Mouse (Mus musculus) adrenal gland, postnatal 36 days (tissue): ENCODE measurements at regions not wholly inside any gene's neighbourhood (a gene's known extent, or its start where the extent isn't known, plus 50 kb on each side); places are given as distances from the start of the nearest gene placed in this dataset.
A peak's percentile ranks its signal among the peaks of the same experiment; 100 is the strongest.

ENCODE experiments used
- DNase-seq, 2 experiments: peaks; one replicate each; pipeline ENCODE4 v3.0.0; 2021; ENCODE audit warnings: mixed read lengths in 1 of 2

GRCm38 (mm10) chr11:112886139-112886538 lies 104.1 kb downstream of the Sox9 start:
- DNase-seq, result no peak

- no peak for DNase-seq
These were observed 107.7 kb downstream of the Sox9 start for GRCm38 (mm10) chr11:112889760-112890159.

GRCm38 (mm10) chr11:112897597-112897996 lies 115.6 kb downstream of the Sox9 start:
- peak in 1 of 2 experiments; percentile 6 for DNase-seq

- DNase-seq, result no peak
These were observed 120.6 kb downstream of the Sox9 start for GRCm38 (mm10) chr11:112902618-112903017.

GRCm38 (mm10) chr11:112910309-112910708 lies 128.3 kb downstream of the Sox9 start:
- DNase-seq, result no peak

- DNase-seq, result no peak
These were observed 130.9 kb downstream of the Sox9 start for GRCm38 (mm10) chr11:112912875-112913274.

- DNase-seq, result no peak
These were observed 134.9 kb downstream of the Sox9 start for GRCm38 (mm10) chr11:112916923-112917322.

- no peak for DNase-seq
These were observed 138.1 kb downstream of the Sox9 start for GRCm38 (mm10) chr11:112920131-112920530.

GRCm38 (mm10) chr11:112924577-112924976 lies 142.6 kb downstream of the Sox9 start:
- no peak for DNase-seq

GRCm38 (mm10) chr11:112925140-112925539 lies 143.1 kb downstream of the Sox9 start:
- DNase-seq, result no peak

GRCm38 (mm10) chr11:112926330-112927025 lies 144.5 kb downstream of the Sox9 start:
- DNase-seq, result peak; percentile 22 to 58

GRCm38 (mm10) chr11:112930186-112930808 lies 148.3 kb downstream of the Sox9 start:
- DNase-seq, result no peak

GRCm38 (mm10) chr11:112938035-112938434 lies 156.0 kb downstream of the Sox9 start:
- no peak for DNase-seq

- DNase-seq, result no peak
These were observed 169.4 kb downstream of the Sox9 start for GRCm38 (mm10) chr11:112951421-112951820.

GRCm38 (mm10) chr11:112952356-112952755 lies 170.3 kb downstream of the Sox9 start:
- DNase-seq, result no peak

- DNase-seq, result no peak
These were observed 171.5 kb downstream of the Sox9 start for GRCm38 (mm10) chr11:112953491-112953890.

GRCm38 (mm10) chr11:112956748-112957440 lies 174.9 kb downstream of the Sox9 start:
- peak; percentile 4 to 33 for DNase-seq

- DNase-seq, result no peak
These were observed 177.6 kb downstream of the Sox9 start for GRCm38 (mm10) chr11:112959609-112960008.

- DNase-seq, result no peak
These were observed 191.3 kb downstream of the Sox9 start for GRCm38 (mm10) chr11:112973286-112973685.

GRCm38 (mm10) chr11:112974893-112975292 lies 192.9 kb downstream of the Sox9 start:
- DNase-seq, result no peak

GRCm38 (mm10) chr11:112976914-112977785 lies 195.1 kb downstream of the Sox9 start:
- no peak for DNase-seq

GRCm38 (mm10) chr11:112978884-112979283 lies 196.9 kb downstream of the Sox9 start:
- no peak for DNase-seq
